Mouse (Mus musculus) frontal cortex, adult 2 months (tissue): Measurements from ENCODE around the gene Csrnp1. TPM values are rescaled to one million over a fixed set of nuclear protein-coding genes. Genes with fewer than 3 reads are reported as not detected.

Experiments
- DNase-seq, 2 experiments: peaks; one replicate each; pipeline ENCODE4 v3.0.0; 2022; ENCODE audit warnings: low spot score in 1 of 2; ENCODE audit errors: extremely low spot score in 1 of 2
- polyA plus RNA-seq: library from polyadenylated mRNA; depleted of rRNA; stranded (reverse); fragments of >200 nt; gene quantifications from 2 replicates; pipeline ENCODE4 v1.2.3, GENCODE M21; 2012

The Csrnp1 gene
- polyA plus RNA-seq, 1 experiment: 11.2 TPM

- DNase-seq: peak in 1 of 2 experiments; percentile 81
Observed at GRCm38 (mm10) chr9:119978811-119979441, 5.5 kb downstream of the Csrnp1 start.

GRCm38 (mm10) chr9:119978151-119978810, 6.2 kb downstream of the Csrnp1 start:
- DNase-seq: no peak

- no peak for DNase-seq
Observed at GRCm38 (mm10) chr9:119977557-119978060, 6.8 kb downstream of the Csrnp1 start.

GRCm38 (mm10) chr9:119976704-119977556, 7.5 kb downstream of the Csrnp1 start:
- DNase-seq: no peak

- DNase-seq: no peak
Observed at GRCm38 (mm10) chr9:119975286-119975685, 9.2 kb downstream of the Csrnp1 start.

GRCm38 (mm10) chr9:119974609-119975008, 9.8 kb downstream of the Csrnp1 start:
- no peak for DNase-seq

- no peak for DNase-seq
Observed at GRCm38 (mm10) chr9:119973869-119974520, 10.5 kb downstream of the Csrnp1 start.

- no peak for DNase-seq
Observed at GRCm38 (mm10) chr9:119973281-119973680, 11.2 kb downstream of the Csrnp1 start.

- DNase-seq: no peak
Observed at GRCm38 (mm10) chr9:119972582-119972981, 11.9 kb downstream of the Csrnp1 start.

- DNase-seq: no peak
Observed at GRCm38 (mm10) chr9:119972166-119972565, 12.3 kb downstream of the Csrnp1 start.

GRCm38 (mm10) chr9:119970763-119971656, 13.4 kb downstream of the Csrnp1 start:
- DNase-seq: peak in 1 of 2 experiments; percentile 60

GRCm38 (mm10) chr9:119970221-119970620, 14.2 kb downstream of the Csrnp1 start:
- DNase-seq: no peak

GRCm38 (mm10) chr9:119969811-119970210, 14.6 kb downstream of the Csrnp1 start:
- no peak for DNase-seq

- no peak for DNase-seq
Observed at GRCm38 (mm10) chr9:119966221-119966910, 18.1 kb downstream of the Csrnp1 start.

- no peak for DNase-seq
Observed at GRCm38 (mm10) chr9:119965186-119965585, 19.3 kb downstream of the Csrnp1 start.

GRCm38 (mm10) chr9:119964206-119964605, 20.3 kb downstream of the Csrnp1 start:
- no peak for DNase-seq

GRCm38 (mm10) chr9:119962987-119963667, 21.3 kb downstream of the Csrnp1 start:
- DNase-seq: peak in 1 of 2 experiments; percentile 44

- no peak for DNase-seq
Observed at GRCm38 (mm10) chr9:119962216-119962615, 22.2 kb downstream of the Csrnp1 start.
